Mouse (Mus musculus) splenic B cell, adult 2 months (primary cell): ENCODE measurements around the gene Ptcra.
"Not testable (repeated sequence)": the region's sequence is repeated elsewhere in the genome, so short reads cannot be mapped to it uniquely, and the experiment has no call there.

Experiments used
- DNase-seq: peaks from one replicate; pipeline ENCODE4 v3.0.0-alpha.2; 2011; ENCODE audit warnings: low read depth, low spot score
- H3K27me3 ChIP-seq: 2 replicates; pipeline ENCODE4 v1.6.1; 2012; ENCODE audit warnings: mild to moderate bottlenecking, low read length, moderate library complexity, mixed read lengths; ENCODE audit not compliant: control insufficient read depth, poor library complexity, insufficient read depth, severe bottlenecking
- H3K36me3 ChIP-seq: 2 replicates; pipeline ENCODE4 v1.6.1; 2012; ENCODE audit warnings: mild to moderate bottlenecking, low read length, moderate library complexity, mixed read lengths; ENCODE audit not compliant: control insufficient read depth, poor library complexity, insufficient read depth, severe bottlenecking

The Ptcra gene

GRCm38 (mm10) chr17:46776087-46776486 is 12.6 kb upstream of the Ptcra start:
- DNase-seq = no peak
- Histone ChIP-seq H3K36me3 (peaks cover 11% of the 10 kb centered on the region), H3K27me3 (no peaks in the 10 kb centered on the region)

DNA sequence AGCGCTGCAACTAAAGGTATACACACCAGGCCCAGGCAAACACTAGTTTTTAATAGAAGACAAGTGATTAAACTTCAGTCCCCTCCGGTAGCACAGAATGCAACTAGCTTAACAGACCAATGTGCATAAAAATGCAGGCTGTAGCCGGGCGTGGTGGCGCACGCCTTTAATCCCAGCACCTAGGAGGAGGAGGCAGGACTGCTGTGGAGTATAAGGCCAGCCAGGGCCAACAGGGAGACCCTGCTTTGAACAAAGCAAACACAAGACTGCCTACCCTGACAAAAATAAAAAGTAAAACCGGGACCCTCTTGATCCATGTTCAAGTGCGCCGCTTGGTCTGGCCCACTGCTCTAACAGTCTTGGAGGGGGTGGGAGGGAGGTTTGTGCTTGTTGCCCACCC is 11.6 kb upstream of the Ptcra start:
- no peak for DNase-seq
- H3K27me3 ChIP-seq = no peaks in the 10 kb centered on the region
- peaks cover 8% of the 10 kb centered on the region for H3K36me3 ChIP-seq

- no peak for DNase-seq
- H3K36me3 ChIP-seq = peaks cover 8% of the 10 kb centered on the region
- no peaks in the 10 kb centered on the region for H3K27me3 ChIP-seq
Observed at GRCm38 (mm10) chr17:46774131-46774472, 10.6 kb upstream of the Ptcra start.

GRCm38 (mm10) chr17:46773278-46774130 is 10.0 kb upstream of the Ptcra start:
- H3K27me3 ChIP-seq = no peaks in the 10 kb centered on the region
- H3K36me3 ChIP-seq = peaks cover 8% of the 10 kb centered on the region
- DNase-seq = peak; percentile 42

DNA sequence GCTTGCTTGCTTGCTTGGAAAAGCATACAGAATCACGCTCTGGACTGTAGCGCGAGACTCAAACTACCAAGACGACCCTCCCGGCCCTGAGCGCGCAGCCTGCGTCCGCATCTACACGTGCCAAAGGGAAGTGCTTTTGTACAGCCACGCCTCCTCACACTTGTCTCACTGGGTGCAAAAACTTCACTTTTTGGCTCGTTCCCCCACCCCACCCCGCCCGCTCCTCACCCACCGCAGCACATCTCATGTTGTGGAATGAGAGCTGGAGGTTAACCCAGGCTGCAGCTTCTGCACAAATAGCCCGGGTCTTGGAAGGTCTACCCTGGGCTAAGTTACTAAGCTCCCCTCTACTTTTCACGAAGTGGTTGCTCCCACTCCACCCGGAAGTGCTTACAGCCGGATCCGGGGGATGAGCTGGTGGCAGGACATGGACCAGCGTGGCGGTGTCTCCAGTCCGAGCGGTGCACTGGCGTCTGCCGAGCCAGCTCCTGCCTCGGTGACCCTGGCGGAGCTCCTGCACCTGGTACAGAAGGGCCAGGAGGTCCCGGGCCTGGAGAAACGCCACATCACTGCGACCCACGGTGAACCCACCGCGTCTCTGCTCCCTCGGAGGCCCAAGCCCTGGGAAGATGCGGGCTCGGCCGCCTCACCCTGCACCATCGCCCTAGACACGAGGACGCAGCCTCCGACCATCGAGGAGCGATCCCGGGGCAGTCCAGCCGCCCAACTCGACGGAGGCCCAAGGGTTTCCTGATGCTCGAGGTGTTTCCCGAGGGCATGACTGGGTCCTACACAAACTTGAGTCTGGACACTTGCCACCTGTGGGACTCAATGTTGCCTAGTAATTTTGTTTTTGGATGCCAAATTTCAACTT is 9.1 kb upstream of the Ptcra start, which contains the start of gene 2310039H08Rik:
2310039H08Rik (plus strand) TSS at position 232 of the 874 bp plus-strand sequence.
- no peaks in the 10 kb centered on the region for H3K27me3 ChIP-seq
- DNase-seq = peak; percentile 82
- H3K36me3 ChIP-seq = peaks cover under 1% of the 10 kb centered on the region

DNA sequence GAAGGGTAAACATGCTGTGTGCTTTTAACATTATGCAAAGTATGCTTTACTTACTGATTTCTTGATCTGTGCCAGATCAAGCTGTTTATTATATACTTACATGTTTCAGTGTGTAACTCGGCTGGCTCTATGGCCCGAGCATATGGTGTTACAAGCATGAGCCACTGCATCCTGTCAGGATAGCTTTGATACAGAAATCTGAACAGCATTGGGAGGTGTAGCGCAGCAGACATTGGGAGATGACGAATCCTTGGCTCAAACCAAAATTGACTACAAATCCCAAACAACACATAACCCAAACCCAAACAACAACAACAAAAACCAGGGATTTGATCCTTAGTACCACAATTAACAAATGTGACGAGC is 8.5 kb upstream of the Ptcra start:
- no peak for DNase-seq
- H3K36me3 ChIP-seq = no peaks in the 10 kb centered on the region; the same call in none of the 2 replicates
- H3K27me3 ChIP-seq = no peaks in the 10 kb centered on the region

- Histone ChIP-seq H3K36me3 (no peaks in the 10 kb centered on the region; the same call in none of the 2 replicates), H3K27me3 (no peaks in the 10 kb centered on the region)
- DNase-seq = no peak
Observed at GRCm38 (mm10) chr17:46771616-46772015, 8.1 kb upstream of the Ptcra start.

GRCm38 (mm10) chr17:46771025-46771424 is 7.5 kb upstream of the Ptcra start:
- H3K27me3 ChIP-seq = no peaks in the 10 kb centered on the region
- no peaks in the 10 kb centered on the region; the same call in none of the 2 replicates for H3K36me3 ChIP-seq
- DNase-seq = peak; percentile 25

DNA sequence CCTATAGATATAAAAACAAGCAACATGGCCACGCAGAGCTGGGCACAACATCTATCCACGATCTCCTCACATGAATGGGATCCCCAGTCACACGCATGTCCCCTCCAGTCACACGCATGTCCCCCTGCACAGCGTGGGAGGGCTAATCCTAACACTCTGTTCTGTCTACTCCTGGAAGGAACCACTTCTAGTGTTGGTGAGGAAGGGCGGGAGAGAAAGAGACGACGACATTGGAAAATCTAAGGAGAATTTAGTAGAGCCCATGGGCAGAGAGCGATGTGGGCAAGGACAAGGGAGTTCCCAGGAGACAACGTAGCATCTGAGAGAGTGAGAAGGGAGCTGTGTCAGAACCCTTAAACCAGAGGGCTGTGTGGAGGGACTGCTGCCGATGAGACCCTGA is 7.0 kb upstream of the Ptcra start:
- no peak for DNase-seq
- Histone ChIP-seq H3K27me3 (no peaks in the 10 kb centered on the region), H3K36me3 (no peaks in the 10 kb centered on the region; the same call in 1 of the 2 replicates)

GRCm38 (mm10) chr17:46767868-46768267 is 4.4 kb upstream of the Ptcra start:
- H3K36me3 ChIP-seq = no peaks in the 10 kb centered on the region
- H3K27me3 ChIP-seq = no peaks in the 10 kb centered on the region
- DNase-seq = no peak

- not testable (repeated sequence) for H3K27me3 ChIP-seq, H3K36me3 ChIP-seq, DNase-seq
Observed at GRCm38 (mm10) chr17:46764916-46765315, 1.4 kb upstream of the Ptcra start.

- H3K36me3 ChIP-seq = no peaks in the 10 kb centered on the region
- DNase-seq = no peak
- no peaks in the 10 kb centered on the region for H3K27me3 ChIP-seq
Observed at GRCm38 (mm10) chr17:46758753-46759152, 4.8 kb downstream of the Ptcra start.

GRCm38 (mm10) chr17:46751794-46752556 is 11.5 kb downstream of the Ptcra start, which contains the start of gene Cnpy3:
Cnpy3 (minus strand) TSS chr17:46752214.
- DNase-seq = peak; percentile 99
- no peaks in the 10 kb centered on the region for H3K27me3 ChIP-seq
- H3K36me3 ChIP-seq = no peaks in the 10 kb centered on the region; the same call in none of the 2 replicates

DNA sequence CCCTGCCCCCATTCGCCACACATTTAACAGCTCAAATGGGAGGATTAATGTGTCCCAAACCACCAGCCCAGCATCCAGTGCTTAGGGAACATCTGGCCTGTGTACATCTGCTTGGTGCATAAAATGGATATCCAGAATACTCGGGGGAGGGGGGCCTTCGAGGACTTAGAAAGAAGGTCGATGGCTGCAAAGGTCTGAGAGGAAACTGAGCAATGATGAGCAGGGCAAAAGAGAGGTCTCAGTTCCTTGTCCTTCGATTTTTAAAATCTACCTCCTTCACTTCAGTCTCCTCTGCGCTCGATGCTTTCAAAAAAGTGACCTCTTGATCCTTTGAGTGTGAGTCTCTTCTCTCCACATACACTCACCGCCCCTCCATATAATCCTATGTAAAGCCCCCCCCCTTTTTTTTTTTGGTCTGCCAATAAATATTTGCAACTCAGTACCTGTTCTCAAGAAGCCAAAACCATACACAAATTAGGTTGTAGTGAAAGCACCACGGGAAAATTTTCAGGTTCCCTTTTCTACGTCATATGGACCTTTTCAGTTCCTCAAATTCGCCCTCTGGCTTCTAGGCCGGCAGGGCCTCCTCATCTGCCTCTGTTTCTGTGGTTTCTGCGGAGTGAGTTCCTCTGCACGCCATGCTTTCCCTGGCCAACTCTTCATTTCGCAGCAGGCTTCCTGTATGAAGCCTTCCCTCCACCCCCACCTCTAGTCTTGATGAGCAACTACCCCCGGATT is 12.3 kb downstream of the Ptcra start:
- peaks cover 2% of the 10 kb centered on the region for H3K36me3 ChIP-seq
- DNase-seq = peak; percentile 96
- H3K27me3 ChIP-seq = no peaks in the 10 kb centered on the region
